Mouse (Mus musculus) ovary, adult 10 weeks (tissue): ENCODE results near the gene 2410137M14Rik. TPM values are rescaled to one million over a fixed set of nuclear protein-coding genes. Genes with fewer than 3 reads are reported as not detected.

Source experiments
- polyA plus RNA-seq: library from polyadenylated mRNA; stranded (reverse); fragments of 350-450 nt; fragmentation: Illumina TruSeq; extraction: RNeasy Lipid Tissue Mini Kit (QIAGEN cat#74804); gene quantifications from one replicate; pipeline ENCODE4 v1.2.3, GENCODE M21; 2014

2410137M14Rik gene
- not detected for polyA plus RNA-seq

GRCm38 (mm10) chr17:36981221-36981813, at the start of gene 2410137M14Rik:
TSS of gene 2410137M14Rik (minus strand) at chr17:36981237.

DNA sequence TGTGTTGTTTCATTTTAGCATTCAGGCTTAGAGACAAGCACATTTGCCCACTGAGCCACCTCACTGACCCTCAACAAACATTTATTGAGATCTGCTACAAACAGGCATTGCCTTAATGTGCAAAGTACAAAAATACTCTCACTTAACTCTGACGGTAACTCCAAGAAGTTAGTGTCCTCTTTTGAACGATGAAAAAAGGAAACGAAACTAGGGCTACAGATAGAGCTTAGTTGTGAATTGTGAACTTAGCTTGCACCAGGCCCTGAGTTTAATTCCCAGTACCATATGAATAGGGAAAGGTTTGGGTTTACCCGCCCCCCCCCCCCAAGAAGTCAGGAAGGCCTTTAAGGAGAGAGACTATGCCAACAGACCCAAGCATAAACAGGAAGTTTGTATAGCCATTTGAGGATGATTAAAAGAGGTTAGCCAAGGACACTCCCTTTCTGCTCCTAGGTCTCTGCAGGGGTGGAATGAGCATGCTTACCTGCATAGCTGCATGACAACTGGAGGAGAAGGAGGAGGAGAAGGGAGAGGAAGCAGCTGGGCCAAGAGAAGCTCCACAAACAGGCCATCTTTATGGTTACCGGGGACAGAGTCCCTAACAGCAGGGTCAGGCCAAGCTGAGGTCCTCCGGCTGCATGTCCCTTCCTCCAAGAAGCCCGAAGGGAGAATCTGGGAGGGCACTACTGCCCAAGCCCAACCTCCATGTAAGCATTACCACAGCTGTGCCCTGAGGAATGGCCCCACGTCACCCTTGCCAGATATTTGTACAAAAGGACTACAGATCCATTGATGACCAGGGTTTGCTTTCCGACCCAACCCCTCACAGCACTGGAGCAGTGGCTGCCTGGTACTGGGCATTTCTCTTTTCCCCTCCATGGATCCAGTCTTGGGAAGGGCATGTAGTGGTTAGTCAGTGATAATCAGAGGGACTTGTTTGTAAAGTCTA, 41.9 kb upstream of the 2410137M14Rik start, which contains the start of gene Mog:
Gene Mog, minus strand, starts transcription at position 771 of the 949 bp plus-strand sequence.

GRCm38 (mm10) chr17:37000863-37001262, 19.8 kb upstream of the 2410137M14Rik start, which contains the start of gene Zfp57:
TSS of gene Zfp57 (plus strand) at chr17:37001163.

GRCm38 (mm10) chr17:36989437-36989836, 8.4 kb upstream of the 2410137M14Rik start, which contains the start of gene H2-M5:
TSS of gene H2-M5 (minus strand) at chr17:36989537.

GRCm38 (mm10) chr17:36957999-36958743, 22.9 kb downstream of the 2410137M14Rik start, which contains the start of the genes Znrd1 and Znrd1as:
TSS of gene Znrd1 (minus strand) at chr17:36958559.
TSS of gene Znrd1as (plus strand) at chr17:36958592.

GRCm38 (mm10) chr17:36950981-36951947, 29.8 kb downstream of the 2410137M14Rik start, which contains the start of gene Ppp1r11:
TSS of gene Ppp1r11 (minus strand) at chr17:36951741.

GRCm38 (mm10) chr17:36942791-36943471, 38.1 kb downstream of the 2410137M14Rik start, which contains the start of gene Rnf39:
TSS of gene Rnf39 (plus strand) at chr17:36942918.

Other genes with a start within 250 kb of the 2410137M14Rik start
- gene H2-M10.5, start 208.3 kb downstream of the 2410137M14Rik start, polyA plus RNA-seq = not detected
- gene H2-M10.6, start 169.1 kb downstream of the 2410137M14Rik start, polyA plus RNA-seq = not detected
- 28.4 TPM for gene Trim26, start 144.1 kb downstream of the 2410137M14Rik start, polyA plus RNA-seq
- not detected for gene Trim15, start 114.0 kb downstream of the 2410137M14Rik start, polyA plus RNA-seq
- gene Trim10, start 111.7 kb downstream of the 2410137M14Rik start, polyA plus RNA-seq = not detected
- gene Trim40, start 91.1 kb downstream of the 2410137M14Rik start, polyA plus RNA-seq = 0.31 TPM
- gene Trim31, start 83.1 kb downstream of the 2410137M14Rik start, polyA plus RNA-seq = not detected
- not detected for gene Rnf39, start 38.3 kb downstream of the 2410137M14Rik start, polyA plus RNA-seq
- 5.5 TPM for gene Ppp1r11, start 29.5 kb downstream of the 2410137M14Rik start, polyA plus RNA-seq
- 21.8 TPM for gene Znrd1, start 22.7 kb downstream of the 2410137M14Rik start, polyA plus RNA-seq
- 19.0 TPM for gene Znrd1as, start 22.6 kb downstream of the 2410137M14Rik start, polyA plus RNA-seq
- gene H2-M5, start 8.3 kb upstream of the 2410137M14Rik start, polyA plus RNA-seq = not detected
- 39.5 TPM for gene Zfp57, start 19.9 kb upstream of the 2410137M14Rik start, polyA plus RNA-seq
- not detected for gene Mog, start 42.2 kb upstream of the 2410137M14Rik start, polyA plus RNA-seq
- gene Gabbr1, start 64.7 kb upstream of the 2410137M14Rik start, polyA plus RNA-seq = 33.8 TPM
- gene Olfr90, start 107.3 kb upstream of the 2410137M14Rik start, polyA plus RNA-seq = not detected
- gene Olfr91, start 117.0 kb upstream of the 2410137M14Rik start, polyA plus RNA-seq = not detected
- gene Olfr92, start 138.9 kb upstream of the 2410137M14Rik start, polyA plus RNA-seq = not detected
- gene Olfr93, start 180.3 kb upstream of the 2410137M14Rik start, polyA plus RNA-seq = not detected
- gene Ubd, start 212.7 kb upstream of the 2410137M14Rik start, polyA plus RNA-seq = not detected
- not detected for gene Olfr94, start 219.8 kb upstream of the 2410137M14Rik start, polyA plus RNA-seq
- gene Olfr95, start 231.9 kb upstream of the 2410137M14Rik start, polyA plus RNA-seq = not detected
- not detected for gene Olfr96, start 238.9 kb upstream of the 2410137M14Rik start, polyA plus RNA-seq